Mouse (Mus musculus): ENCODE measurements around the gene Mapk1. TPM values are rescaled to one million over a fixed set of nuclear protein-coding genes. Genes with fewer than 3 reads are reported as not detected.
A peak's percentile ranks its signal among the peaks of the same experiment; 100 is the strongest.

Gene Mapk1
- polyA plus RNA-seq, 1 experiment = 77.2 TPM

DNA sequence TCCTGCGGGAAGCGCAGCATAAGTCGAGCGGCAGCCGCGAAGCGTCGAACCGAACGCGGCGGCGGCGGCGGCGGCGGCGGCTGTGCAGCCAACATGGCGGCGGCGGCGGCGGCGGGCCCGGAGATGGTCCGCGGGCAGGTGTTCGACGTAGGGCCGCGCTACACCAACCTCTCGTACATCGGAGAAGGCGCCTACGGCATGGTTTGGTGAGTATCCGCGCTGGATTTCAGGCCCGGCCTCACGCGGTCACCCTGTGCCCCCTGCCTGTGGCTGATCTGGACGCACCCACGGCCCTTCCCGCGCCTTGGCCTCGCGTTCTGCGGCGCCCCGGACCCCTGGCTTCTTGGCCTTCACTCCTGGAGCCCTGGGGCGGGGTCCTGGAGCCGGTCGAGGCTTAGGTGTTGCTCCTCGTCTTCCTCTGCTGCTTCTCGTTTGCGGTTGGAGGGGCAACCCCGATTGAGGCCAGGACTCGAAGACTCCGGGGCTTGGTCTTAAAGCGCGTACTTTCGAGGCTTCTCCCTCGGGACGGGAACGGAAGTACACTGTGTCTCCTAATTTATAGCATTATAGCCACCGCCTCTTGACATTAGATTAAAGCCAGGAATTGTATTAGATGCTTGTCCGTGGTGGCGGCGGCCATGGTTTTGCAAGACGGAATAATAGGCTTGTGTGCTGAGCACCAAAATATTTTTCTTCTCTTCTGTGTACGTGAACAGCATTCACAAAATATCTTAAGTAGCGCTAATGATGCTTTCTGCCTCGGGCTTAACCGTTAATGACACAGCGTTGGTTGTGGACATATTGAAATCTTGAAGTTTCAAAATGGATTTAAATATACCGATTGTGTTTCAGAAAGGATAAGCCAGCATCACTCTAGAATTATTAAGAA, 596 bp downstream of the Mapk1 start:
- peaks cover 49% of the 10 kb centered on the region for H3K79me3 ChIP-seq (ENCODE audit: low read depth)

DNA sequence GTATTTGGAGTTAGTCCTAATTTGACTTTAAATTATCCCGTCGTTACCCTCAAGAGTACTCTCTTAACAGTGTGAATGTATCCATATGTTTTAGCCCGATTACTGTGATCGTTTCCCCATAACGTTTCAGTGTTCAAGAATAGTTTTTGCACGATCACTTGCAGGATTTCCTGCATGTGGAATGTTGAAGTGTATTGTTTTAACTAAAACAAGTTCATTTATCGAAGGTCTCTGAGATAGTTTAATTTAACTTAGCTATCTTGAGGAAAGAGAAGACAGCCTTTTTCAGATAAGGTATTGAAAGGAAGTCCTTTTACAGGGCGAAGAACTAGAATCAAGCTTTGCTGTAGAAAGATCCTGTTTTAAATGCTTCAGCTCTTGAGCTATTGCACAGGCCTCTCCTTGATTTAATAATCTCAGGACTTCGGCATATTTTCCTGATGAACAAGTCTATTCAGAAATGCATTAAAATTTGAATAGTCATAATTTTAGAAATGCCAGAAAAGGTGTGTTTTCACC, 1.3 kb downstream of the Mapk1 start:
- Histone ChIP-seq H3K4me3 (ENCODE audit: insufficient read depth, poor library complexity, severe bottlenecking) (peak overlapping the region; percentile 81), H3ac (ENCODE audit: control insufficient read depth, insufficient read length, low read depth) (peak overlapping the region; percentile 48), H3K79me2 (ENCODE audit: control insufficient read depth, insufficient read depth) (peaks cover 65% of the 10 kb centered on the region), H3K27me3 (ENCODE audit: control insufficient read depth, insufficient read depth, insufficient read length) (no peaks in the 10 kb centered on the region), H3K79me3 (ENCODE audit: low read depth) (peaks cover 56% of the 10 kb centered on the region), H3K36me3 (ENCODE audit: control insufficient read depth, insufficient read depth) (peaks cover 14% of the 10 kb centered on the region)
- TF ChIP-seq CTCF (IDR thresholded peaks at IDR 0.05; ENCODE audit: control insufficient read depth, insufficient read depth, insufficient read length) = no peak
- TF ChIP-seq MYOG (IDR thresholded peaks at IDR 0.05; ENCODE audit: control insufficient read depth, extremely low read depth, insufficient read length) = no peak
- no peak for TF ChIP-seq MAX (IDR thresholded peaks at IDR 0.05)
- no peak for TF ChIP-seq MYOD1 (IDR thresholded peaks at IDR 0.05; ENCODE audit: control insufficient read depth, insufficient read length, low read depth)
- TF ChIP-seq FOSL1 (IDR thresholded peaks at IDR 0.05; ENCODE audit: insufficient read depth, low read length, poor library complexity, severe bottlenecking) = no peak
- TF ChIP-seq CEBPB (IDR thresholded peaks at IDR 0.05; ENCODE audit: low read depth) = no peak

More for the DNA sequence above, 596 bp downstream of the Mapk1 start:
- Histone ChIP-seq H3K79me2 (ENCODE audit: control insufficient read depth, insufficient read depth) (peaks cover 58% of the 10 kb centered on the region), H3K36me3 (ENCODE audit: control insufficient read depth, insufficient read depth) (peaks cover 14% of the 10 kb centered on the region), H3ac (ENCODE audit: control insufficient read depth, insufficient read length, low read depth) (peak overlapping the region; percentile 97), H3K27me3 (ENCODE audit: control insufficient read depth, insufficient read depth, insufficient read length) (no peaks in the 10 kb centered on the region), H3K4me3 (ENCODE audit: insufficient read depth, poor library complexity, severe bottlenecking) (peak overlapping the region; percentile 81)
- TF ChIP-seq USF1 (IDR thresholded peaks at IDR 0.05; ENCODE audit: low read depth) = no peak
- no peak for TF ChIP-seq CEBPB (IDR thresholded peaks at IDR 0.05; ENCODE audit: low read depth)
- TF ChIP-seq MYOD1 (IDR thresholded peaks at IDR 0.05; ENCODE audit: control insufficient read depth, insufficient read length, low read depth) = no peak
- no peak for TF ChIP-seq FOSL1 (IDR thresholded peaks at IDR 0.05; ENCODE audit: insufficient read depth, low read length, poor library complexity, severe bottlenecking)
- TF ChIP-seq CTCF (IDR thresholded peaks at IDR 0.05; ENCODE audit: control insufficient read depth, insufficient read depth, insufficient read length) = no peak
- TF ChIP-seq MAX (IDR thresholded peaks at IDR 0.05) = no peak
- no peak for TF ChIP-seq MYOG (IDR thresholded peaks at IDR 0.05; ENCODE audit: control insufficient read depth, extremely low read depth, insufficient read length)

DNA sequence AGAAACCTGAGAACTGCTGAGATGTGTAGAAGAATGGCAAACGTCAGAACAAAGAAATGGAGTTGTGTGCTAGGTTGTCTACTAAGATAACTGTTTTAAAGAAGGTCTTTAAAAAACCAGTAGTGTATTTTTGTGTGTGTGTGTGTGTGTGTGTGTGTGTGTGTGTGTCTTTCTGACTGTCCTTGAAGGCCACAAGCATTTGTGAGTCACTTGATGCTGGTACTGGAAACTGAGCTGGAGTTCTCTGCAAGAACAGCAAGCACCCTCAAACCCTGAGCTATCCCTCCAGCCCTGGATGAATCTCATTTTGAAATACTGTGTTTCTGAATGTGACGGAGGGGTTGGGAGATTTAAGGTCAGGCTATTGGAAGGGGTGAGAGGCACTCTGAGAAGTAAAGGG, 4.1 kb downstream of the Mapk1 start:
- peaks cover 93% of the 10 kb centered on the region for H3K79me2 ChIP-seq (ENCODE audit: control insufficient read depth, insufficient read depth)
- no peak for TF ChIP-seq MAX (IDR thresholded peaks at IDR 0.05)
- TF ChIP-seq CTCF (IDR thresholded peaks at IDR 0.05; ENCODE audit: control insufficient read depth, insufficient read depth, insufficient read length) = no peak
- no peak for TF ChIP-seq FOSL1 (IDR thresholded peaks at IDR 0.05; ENCODE audit: insufficient read depth, low read length, poor library complexity, severe bottlenecking)
- TF ChIP-seq MYOD1 (IDR thresholded peaks at IDR 0.05; ENCODE audit: control insufficient read depth, insufficient read length, low read depth) = no peak
- no peak for TF ChIP-seq USF1 (IDR thresholded peaks at IDR 0.05; ENCODE audit: low read depth)
- TF ChIP-seq CEBPB (IDR thresholded peaks at IDR 0.05; ENCODE audit: low read depth) = no peak
- no peak for TF ChIP-seq MYOG (IDR thresholded peaks at IDR 0.05; ENCODE audit: control insufficient read depth, extremely low read depth, insufficient read length)
- H3K4me3 ChIP-seq (ENCODE audit: insufficient read depth, poor library complexity, severe bottlenecking) = no peak overlapping the region
- H3ac ChIP-seq (ENCODE audit: control insufficient read depth, insufficient read length, low read depth) = no peak overlapping the region
- H3K36me3 ChIP-seq (ENCODE audit: control insufficient read depth, insufficient read depth) = peaks cover 21% of the 10 kb centered on the region
- no peaks in the 10 kb centered on the region for H3K27me3 ChIP-seq (ENCODE audit: control insufficient read depth, insufficient read depth, insufficient read length)
- peaks cover 84% of the 10 kb centered on the region for H3K79me3 ChIP-seq (ENCODE audit: low read depth)

DNA sequence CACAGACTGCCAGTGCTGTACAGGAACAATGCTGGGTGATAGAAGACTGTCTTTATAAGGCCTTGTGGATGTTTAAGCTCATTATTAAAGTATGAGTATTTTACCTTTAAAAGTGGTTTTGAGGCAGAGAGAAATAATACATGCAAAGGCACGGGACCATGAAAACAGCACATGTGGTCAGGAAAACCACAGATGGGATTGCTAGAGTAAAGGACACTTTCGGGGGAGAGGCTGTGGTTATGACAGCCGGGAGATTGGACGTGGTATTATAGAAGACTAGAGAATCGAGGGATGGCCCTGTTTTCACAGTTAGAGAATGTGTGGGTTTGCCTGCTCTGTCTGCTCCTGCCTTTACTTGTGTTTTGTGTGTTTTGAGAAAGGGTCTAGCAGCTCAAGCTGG, 5.7 kb downstream of the Mapk1 start:
- Histone ChIP-seq H3K36me3 (ENCODE audit: control insufficient read depth, insufficient read depth) (peaks cover 21% of the 10 kb centered on the region), H3K79me3 (ENCODE audit: low read depth) (peaks cover 98% of the 10 kb centered on the region), H3ac (ENCODE audit: control insufficient read depth, insufficient read length, low read depth) (no peak overlapping the region), H3K4me3 (ENCODE audit: insufficient read depth, poor library complexity, severe bottlenecking) (no peak overlapping the region), H3K27me3 (ENCODE audit: control insufficient read depth, insufficient read depth, insufficient read length) (no peaks in the 10 kb centered on the region), H3K79me2 (ENCODE audit: control insufficient read depth, insufficient read depth) (peaks cover 100% of the 10 kb centered on the region)
- TF ChIP-seq MAX (IDR thresholded peaks at IDR 0.05) (no peak), FOSL1 (IDR thresholded peaks at IDR 0.05; ENCODE audit: insufficient read depth, low read length, poor library complexity, severe bottlenecking) (no peak), USF1 (IDR thresholded peaks at IDR 0.05; ENCODE audit: low read depth) (peak; percentile 33), CTCF (IDR thresholded peaks at IDR 0.05; ENCODE audit: control insufficient read depth, insufficient read depth, insufficient read length) (no peak)

DNA sequence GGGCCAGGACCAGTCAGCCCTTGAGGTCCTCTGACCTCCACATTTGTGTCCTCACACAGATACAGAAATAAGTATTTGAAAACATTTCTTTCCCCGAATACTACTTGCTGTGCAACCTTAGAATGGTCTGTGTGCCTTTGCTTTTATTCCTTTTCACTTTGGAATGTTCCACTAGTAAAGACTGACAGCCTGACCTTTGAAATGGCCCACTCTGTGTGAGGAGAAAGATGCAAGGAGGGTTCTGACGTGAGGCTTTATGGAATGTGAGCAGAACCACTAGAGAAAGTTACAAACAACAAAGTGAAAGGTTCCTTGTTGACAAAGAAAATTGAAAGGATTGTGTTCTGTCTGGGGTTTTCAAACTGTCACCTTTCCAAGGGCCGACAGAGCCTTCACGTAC, 6.8 kb downstream of the Mapk1 start:
- H3K36me3 ChIP-seq (ENCODE audit: control insufficient read depth, insufficient read depth) = peaks cover 21% of the 10 kb centered on the region
- no peaks in the 10 kb centered on the region for H3K27me3 ChIP-seq (ENCODE audit: control insufficient read depth, insufficient read depth, insufficient read length)
- H3ac ChIP-seq (ENCODE audit: control insufficient read depth, insufficient read length, low read depth) = no peak overlapping the region
- peaks cover 100% of the 10 kb centered on the region for H3K79me2 ChIP-seq (ENCODE audit: control insufficient read depth, insufficient read depth)
- H3K4me3 ChIP-seq (ENCODE audit: insufficient read depth, poor library complexity, severe bottlenecking) = no peak overlapping the region
- TF ChIP-seq MYOG (IDR thresholded peaks at IDR 0.05; ENCODE audit: control insufficient read depth, extremely low read depth, insufficient read length) = no peak
- TF ChIP-seq USF1 (IDR thresholded peaks at IDR 0.05; ENCODE audit: low read depth) = no peak
- no peak for TF ChIP-seq MAX (IDR thresholded peaks at IDR 0.05)
- TF ChIP-seq CEBPB (IDR thresholded peaks at IDR 0.05; ENCODE audit: low read depth) = no peak
- no peak for TF ChIP-seq FOSL1 (IDR thresholded peaks at IDR 0.05; ENCODE audit: insufficient read depth, low read length, poor library complexity, severe bottlenecking)
- TF ChIP-seq CTCF (IDR thresholded peaks at IDR 0.05; ENCODE audit: control insufficient read depth, insufficient read depth, insufficient read length) = no peak
- no peak for TF ChIP-seq MYOD1 (IDR thresholded peaks at IDR 0.05; ENCODE audit: control insufficient read depth, insufficient read length, low read depth)
- H3K79me3 ChIP-seq (ENCODE audit: low read depth) = peaks cover 98% of the 10 kb centered on the region
